Mouse (Mus musculus) MN1 (cell line): ENCODE results near the gene Sh3d19.

Experiments
- DNase-seq: peaks from one replicate; pipeline ENCODE4 v3.0.0-alpha.2; 2016; ENCODE audit warnings: low spot score

Gene Sh3d19

DNA sequence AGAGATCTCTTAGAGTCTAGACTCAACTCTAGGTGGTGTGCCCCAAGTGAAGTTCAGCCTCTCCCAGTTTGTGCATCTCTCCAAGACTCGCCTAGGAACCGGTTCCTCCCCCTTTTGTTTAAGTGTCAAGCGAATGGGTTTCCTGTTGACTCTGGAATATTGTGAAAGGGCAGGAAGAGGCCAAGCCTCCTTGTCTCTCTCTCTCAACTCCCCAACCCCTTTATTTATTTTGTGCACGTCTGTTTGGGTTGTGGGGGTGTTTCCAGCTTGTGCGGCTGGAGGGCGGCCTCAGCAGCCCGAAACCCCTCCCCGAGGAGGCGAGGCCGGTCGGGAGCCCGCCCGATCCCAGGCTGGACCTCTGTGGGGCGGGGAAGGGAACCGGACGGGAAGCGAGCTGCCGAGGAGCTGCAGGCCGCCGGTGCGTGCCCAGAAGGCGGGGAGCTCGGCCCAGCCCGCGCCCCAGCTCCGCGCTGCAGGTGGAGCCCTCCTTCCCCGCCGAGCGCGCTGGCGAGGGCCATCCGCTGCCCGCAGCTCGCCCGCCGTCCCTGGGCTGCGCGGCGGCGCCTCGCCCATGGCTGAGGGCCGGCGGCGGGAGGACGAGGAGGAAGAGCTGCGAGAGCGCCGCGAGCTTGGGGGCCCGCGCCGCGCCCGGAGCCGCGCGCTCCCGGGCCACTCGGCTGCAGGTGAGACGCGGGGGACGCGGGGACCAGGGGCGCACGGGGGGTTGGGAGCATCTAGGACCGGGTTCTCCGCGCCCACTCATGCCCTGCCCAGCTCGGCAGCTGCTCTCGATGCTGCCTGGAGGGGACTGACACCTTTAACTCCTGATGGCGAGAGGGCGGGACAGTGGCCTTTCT is at the start of gene Sh3d19:
Gene Sh3d19, plus strand, starts transcription at position 368 of the 857 bp plus-strand sequence.
- DNase-seq, result no peak

DNA sequence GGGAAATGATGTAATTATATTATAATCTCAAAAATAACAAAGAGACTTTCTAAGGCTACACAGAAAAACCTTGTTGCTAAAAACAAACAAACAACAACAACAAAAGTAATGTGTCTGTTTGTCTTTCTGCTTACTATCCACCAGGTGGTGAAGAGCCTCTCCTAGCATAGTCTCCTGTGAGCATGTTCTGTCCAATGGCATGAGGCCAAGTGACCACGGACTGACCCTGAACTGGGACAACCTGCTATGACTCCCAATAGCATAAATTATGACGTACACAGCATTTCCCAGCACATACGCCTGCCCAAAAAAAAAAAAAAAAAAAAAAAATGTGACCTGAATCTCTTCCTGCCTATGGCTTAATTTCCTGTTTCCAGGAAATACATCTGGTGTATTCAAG is 48.6 kb upstream of the Sh3d19 start:
- no peak for DNase-seq

DNA sequence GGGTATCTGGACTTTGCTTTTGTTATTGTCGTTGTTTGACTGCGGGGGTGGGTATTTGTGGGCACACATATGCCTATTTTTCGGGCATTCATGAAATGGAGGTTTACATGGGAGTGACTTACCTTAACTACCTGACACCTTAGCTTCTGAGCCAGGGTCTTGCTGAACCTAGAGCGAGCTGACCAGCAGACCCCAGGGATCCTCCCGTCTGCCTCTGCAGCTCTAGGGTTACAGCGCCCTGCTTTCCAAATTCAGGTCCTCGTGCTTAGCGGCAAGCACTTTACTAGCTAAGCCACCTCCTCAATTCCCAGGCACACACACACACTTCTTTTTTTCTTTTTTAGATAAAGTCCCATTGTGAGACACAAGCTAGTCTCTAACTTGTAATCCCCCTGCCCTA is 47.6 kb upstream of the Sh3d19 start:
- DNase-seq, result no peak

DNA sequence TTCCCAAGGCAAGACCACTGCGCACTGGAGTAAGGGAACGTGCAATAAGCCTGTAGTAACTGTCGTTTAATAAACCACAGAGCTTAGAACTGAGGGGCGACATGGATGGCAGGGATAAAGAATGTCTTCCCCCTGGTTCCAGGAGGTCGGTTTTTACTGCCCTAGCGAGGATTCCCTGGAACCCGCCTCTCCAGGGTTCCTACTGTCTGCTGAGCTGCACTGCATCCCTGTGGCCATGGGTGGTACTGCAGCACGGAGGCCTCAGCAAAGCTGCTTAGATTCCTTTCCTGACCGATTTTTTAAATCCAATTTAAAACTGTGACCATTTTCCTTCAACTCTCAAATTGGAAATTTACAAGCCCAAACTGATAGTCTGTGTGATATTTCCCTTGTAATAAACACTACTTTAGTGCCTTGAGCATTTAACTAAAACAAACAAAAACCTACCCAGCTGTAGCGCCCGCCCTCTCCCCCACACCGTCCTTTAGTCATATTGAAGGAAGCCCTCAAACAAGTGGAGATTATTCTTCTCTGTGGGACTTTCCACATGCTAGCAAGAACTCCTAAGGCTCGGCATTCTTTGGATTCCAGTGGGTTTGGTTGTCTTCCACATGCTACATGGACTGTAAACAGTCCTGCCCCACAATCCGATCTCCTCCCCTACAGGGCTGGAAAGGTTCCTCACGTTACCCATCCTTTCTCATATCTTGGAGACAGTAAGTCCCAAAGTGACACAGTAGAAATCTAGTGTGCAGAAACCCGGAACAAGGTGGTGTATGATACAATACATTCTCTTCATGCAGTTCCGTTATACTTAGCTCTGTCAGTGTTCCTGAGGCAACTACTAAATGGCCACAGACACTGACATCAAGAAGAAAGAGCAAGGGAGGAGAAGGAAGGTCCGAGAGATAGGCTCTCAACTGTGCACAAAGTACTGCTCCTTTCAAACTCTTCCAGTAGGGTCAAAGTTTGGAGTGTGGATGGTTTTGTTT is 46.7 kb upstream of the Sh3d19 start:
- DNase-seq, result peak; percentile 67

DNA sequence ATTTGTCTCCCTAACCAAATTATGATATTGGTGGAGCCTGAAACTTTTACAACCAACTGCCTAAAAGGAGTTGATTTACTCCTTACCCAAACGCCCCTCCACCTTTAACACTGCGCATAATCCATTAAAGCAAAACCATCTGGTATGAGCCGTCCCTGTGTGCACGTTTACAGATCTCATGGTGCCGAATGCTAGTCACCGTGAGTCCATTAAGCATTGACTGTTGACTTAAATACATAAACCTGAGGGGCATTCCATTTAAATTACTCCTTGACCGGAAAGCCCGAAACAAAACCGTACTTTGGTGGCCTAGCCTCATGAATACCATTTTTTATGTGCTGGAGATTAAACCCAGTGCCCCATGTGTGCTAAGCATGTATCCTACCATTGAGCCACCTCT is 43.6 kb upstream of the Sh3d19 start:
- no peak for DNase-seq

DNA sequence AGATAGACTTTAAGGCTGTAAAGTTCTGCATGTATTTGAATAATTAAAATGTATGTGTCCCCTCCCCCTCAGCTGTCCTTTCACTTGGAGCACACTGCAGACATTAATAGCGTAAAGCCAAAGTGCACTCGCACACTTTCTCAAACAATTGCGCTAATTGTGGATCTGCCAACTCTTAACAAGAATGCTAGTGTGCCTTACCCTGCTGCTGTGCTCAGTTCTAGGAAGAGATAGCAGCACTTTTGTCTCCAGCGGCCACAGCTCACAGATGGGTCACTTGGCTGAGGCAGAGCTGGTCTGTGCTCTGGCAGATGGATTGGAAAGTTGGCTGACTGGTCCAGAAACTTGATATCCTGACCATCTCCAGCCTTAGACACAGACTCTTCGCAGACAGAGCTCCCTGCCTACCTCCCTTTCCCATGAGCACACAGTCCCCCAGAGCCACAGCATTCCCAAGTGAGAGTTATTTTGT is 42.7 kb upstream of the Sh3d19 start:
- DNase-seq, result no peak

DNA sequence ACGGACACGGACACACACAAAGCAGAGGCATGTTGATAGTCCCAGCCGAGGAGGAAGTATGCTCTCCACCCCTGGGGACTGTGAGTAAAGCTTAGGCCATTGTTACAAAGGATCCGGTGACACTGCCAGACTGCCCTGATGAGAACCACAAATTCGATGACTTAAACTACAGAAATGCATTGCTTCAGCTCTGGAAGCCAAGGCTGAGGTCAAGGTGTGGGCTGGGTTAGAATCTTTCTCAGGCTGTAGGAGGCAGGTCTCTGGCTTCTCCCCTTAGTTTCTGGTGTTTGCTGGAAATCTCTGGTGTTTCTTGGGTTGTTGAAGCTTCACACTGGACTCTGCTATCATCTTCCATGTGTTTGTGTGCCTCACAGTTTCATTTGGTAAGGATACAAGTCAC is 41.2 kb upstream of the Sh3d19 start:
- no peak for DNase-seq

DNA sequence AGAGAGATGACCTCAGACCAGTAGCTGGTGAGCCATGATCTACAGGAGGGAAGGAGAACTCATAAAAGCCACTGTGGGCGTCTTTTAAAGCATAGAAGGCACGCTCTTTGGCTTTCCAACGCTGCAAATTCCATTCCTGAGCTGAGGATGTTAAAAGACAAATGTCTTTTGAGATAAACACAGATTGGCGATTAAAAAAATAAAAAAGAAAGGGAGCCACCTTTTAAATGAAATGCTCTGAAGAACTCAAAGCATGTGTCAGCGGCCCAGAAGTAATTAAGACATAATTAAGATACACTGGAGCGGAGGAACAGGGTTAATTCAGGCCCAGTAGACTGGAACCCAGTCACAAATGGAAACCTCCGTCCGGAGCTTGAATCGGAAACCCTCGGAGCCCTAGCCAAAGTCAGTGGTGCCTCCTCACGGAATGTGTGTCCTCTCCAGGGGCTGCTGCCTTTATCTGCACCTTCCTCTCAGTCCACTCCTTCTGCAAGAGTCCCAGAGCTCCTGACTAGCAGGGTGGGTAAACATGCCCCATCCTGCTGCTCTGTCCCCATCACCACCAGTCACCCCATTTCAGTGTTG is 40.1 kb upstream of the Sh3d19 start:
- no peak for DNase-seq

DNA sequence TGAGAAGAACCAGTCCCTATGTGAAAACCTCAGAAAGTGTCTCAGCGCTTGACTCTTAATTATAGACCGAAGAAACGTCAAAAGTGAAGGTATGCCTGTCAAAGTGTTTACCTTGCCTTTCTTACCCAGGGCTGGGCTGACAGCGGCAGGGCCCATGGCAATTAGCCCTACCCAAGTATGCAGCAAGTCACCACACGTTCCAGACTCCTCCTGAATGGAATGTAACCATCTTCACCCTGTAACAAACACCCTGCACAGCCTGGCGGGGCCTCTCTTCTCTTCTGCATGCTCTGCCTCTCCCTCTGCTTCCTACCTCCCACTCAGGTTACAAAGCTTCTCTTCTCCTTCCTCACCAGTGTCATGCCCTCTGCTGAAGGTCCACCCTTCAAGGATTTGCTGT is 39.0 kb upstream of the Sh3d19 start:
- no peak for DNase-seq

DNA sequence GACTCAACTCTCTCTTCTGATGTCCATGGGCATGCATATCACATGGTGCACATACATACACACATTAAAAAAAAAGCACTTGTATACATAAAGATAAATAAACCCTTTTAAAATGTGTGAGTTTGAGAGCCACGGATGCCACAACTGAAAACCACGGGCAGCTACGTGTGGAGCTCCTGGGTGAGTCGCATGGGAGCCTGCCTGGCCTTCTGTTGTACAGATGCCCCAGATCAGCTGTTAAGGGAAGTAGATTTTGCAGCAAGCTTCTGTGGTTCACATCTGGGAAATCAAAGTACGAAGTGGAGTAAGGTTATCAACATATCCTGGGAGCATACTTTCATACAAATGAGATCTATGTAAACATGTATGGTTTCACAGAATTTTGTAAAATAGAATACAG is 37.3 kb upstream of the Sh3d19 start:
- DNase-seq, result no peak

DNA sequence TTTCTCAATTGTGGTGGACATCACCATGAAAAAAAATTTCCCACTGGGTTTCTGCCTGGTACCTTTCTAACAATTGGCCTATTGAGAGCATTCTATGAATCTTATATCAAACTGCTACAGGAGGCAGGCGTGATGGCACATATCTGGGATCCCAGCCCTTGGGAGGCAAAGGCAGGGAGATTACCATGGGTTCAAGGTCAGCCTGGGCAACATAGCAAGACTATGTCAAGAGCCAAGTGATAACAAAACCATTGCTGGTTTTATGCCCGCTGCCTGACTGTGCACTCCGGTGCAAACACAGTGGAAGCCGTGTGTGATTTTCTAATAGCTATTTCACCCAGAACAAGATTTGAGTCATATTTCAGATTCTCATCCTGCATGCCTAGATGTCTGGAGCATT is 20.0 kb upstream of the Sh3d19 start:
- DNase-seq, result no peak

DNA sequence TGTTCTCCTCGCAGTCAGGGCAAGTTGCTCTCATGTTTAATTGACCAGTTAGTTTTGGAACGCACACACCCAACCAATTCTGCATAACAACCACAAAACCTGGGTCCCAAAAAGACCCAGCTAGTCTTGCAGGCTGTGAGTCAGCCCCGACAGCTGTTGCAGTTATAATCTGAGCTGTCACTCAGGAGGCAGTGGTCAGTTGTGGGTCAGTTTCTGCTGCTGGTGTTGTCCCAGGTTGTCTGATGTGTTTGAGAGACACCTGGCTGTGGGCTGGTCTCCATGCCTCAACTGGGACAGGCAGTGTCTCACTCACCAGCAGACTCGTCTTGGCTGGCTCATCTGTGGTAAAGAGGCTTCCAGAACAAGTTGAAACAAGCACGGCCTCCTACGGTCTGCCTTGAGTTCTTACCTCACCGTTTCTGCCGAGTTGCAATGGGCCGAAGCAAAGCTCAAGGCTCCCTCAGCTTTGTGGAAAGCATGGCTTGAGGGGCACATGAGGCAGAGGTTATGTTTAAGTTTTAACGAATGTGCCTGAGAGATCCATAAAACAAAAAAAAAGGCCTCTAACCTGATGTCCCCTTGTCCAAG is 18.1 kb upstream of the Sh3d19 start:
- DNase-seq, result no peak

DNA sequence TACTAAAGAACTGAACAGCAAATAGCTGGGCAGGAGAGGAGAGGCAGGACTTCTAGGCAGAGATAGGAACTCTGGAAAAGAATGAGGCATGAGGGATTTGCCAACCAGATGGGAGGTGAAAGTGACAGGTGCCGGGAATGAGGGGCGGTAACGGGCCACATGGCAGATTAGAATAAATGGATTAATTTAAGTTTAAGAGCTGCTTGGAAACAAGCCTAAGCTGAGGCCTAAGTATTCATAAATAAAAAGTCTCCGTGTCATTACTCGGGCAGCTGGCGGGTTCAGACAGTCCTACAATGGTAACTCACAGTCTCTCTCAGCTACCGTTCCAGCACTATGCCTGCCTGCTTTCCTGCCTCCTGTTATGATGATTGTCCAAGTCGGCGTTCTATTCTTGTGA is 15.6 kb upstream of the Sh3d19 start:
- DNase-seq, result no peak

DNA sequence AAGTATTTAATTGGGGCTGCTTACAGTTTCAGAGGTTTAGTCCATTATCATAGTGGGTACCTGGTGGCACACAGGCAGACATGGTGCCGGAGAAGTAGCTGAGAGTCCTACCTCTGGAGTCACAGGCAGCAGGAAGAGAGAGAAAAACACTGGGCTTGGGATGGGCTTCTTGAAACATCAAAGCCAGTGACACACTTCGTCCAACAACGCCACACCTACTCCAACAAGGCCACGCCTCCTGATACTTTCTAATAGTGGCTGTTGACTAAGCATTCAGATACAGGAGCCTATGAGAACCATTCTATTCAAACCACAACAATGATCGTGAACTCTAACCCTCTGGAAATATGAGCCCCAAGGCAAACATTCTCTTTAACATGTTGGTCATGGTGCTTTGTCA is 15.2 kb upstream of the Sh3d19 start:
- no peak for DNase-seq

DNA sequence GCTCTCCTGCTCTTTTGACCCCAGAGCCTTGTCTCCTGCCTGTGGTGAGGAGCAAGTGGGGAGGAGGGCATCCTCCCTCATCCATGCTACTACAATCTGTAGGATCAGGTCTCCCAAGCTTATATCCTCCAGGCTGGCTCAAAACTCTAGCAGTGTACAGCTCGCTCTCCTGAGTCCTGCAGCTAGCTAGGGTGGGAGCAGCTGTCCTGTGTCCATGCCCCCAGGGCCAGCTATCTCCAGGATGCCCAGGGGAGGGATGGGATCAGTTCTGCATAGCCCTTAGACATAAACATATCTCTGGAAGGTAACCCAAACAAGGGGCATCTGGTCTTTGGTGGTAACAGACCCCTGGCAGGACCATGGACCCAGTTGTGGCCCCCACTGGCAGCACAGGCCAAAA is 11.2 kb upstream of the Sh3d19 start:
- no peak for DNase-seq

DNA sequence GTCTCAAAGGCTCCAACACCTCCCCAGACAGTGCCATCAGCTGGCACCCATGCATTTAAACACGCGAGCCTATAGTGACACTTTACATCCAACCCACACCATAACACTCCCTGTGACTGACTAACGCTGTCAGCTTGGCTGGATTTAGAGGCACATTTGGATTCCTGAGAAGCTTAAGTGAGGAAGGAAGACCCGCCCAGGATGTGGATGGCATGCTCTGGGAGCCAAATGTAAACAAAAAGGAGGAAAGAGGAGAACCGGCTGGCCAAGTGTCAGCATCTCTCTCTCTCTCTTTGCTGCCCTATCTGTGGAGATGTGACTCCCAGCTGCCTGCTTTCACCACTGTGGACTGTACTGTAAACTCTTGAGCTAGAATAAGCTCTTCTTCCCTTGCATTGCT is 9.8 kb upstream of the Sh3d19 start:
- no peak for DNase-seq

DNA sequence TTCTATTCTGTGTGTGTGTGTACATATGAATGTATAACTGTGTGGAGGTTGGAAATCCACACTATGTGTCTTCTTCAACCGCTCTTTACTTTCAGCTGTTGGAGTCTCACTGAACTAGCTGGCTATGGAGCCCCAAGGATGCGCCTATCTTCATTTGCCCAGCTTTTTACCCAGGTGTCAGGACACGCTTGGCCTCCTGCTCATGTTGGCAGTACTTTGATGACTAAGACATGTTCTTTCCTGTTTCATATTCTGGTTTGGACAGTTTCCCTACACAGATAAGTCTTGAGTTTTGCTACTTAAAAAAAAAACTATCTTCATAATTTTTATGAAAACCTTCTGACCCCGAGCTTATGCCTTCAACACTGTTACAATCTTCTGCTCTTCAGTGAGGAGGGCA is 5.4 kb upstream of the Sh3d19 start:
- no peak for DNase-seq

DNA sequence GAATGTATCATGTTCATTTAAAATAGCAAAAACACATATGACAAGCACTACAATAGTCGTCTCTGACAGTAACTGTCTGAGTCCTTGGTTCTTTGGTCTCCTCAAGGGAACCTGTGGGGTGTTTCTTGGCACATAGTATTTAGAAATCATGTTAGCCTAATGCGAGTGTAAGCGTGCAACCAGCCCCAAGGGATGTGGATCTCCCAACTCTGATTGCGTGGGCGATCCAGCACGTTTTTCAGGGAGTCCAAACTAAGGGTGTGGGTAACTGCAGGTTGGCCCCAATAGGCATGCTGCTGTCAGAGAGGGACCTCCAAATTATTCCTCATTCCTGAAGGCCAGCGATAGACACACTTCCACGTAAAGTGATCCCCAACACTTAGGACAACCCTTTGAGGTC is 1.9 kb upstream of the Sh3d19 start:
- no peak for DNase-seq

DNA sequence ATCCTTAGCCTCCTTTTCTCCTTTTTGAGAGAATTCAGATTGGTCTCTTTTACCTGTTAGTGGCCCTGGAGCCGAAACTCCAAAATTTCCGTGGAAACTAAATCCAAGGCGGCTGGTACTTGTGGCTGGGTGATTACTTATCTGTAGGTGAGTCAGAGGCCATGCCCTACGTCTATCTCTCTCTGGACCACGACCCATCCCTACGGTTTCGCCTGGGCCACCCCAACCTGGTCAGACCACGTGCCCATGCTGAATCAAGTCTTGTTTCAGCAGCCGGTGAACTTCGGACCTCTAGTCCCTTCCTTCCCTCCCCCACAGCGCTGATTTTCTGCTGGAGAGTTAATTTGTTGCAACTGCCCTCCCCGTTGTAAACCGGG is 678 bp downstream of the Sh3d19 start:
- DNase-seq, result no peak

DNA sequence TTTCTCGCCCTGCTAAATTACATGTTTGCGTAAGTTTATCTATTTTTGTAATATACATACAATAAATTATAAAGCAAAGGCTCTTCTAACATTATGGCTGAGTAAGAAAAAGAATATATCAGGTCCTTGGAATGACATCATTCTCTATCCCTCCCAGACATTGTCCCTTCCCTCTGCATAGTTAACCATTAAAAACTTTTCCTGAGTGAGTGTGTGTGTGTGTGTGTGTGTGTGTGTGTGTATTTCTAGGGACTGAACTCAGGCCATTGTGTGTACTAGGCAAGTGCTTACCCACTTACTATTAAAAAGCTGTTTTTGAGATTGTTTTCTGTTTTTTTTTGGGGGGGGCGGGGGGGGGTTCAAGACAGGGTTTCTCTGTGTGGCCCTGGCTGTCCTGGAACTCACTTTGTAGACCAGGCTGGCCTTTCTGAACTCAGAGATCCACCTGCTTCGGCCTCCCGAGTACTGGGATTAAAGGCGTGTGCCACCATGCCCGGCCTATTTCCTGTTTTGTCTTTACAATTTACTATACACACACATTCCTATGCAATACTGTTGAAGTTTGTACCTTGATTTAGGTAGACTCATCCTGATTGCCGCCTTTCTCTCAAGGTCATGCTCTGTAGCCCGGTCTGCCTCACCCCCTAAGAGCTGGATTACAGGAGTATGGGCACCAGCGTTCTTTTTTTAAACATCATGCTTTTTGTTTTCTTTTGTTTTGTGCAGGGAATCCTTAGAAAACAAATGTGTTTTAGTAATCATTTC is 2.6 kb downstream of the Sh3d19 start:
- DNase-seq, result no peak

DNA sequence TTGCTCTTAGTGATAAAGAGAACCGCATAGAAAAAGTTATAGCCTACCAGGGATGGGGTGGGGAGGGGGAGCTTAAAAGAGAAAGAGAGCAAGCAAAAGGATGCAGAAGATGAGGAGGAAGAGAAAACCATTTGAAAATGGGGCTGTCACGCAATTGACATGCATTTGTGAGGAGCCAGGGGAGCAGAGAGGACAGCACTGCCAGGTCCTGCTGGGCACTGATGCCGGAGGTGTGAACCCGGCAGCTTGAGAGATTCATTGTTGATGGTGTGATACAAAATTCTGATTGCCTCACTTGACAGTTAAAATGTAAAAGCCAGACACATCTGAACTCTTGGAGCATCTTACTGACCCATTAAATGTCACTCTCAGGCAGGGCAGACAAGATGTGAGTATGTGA is 3.5 kb downstream of the Sh3d19 start:
- DNase-seq, result no peak

DNA sequence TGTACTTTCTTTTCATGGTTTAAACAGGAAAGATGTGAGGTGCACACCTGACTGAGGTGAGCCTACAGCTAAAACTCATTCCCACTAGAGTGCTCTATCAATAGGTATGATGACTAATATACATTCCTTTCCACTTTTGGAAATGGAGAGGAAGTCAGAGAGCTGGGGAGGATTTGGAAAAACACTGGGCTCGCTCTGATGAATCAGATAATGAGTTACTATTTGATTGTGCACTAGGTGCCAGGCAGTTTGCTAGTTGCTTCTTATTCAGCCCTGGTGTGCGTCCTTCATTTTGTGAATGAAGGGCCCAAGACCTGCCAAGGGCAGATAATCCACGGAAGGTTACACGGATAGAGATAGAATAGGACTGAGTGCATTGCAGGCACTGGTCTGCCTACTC is 9.1 kb downstream of the Sh3d19 start:
- DNase-seq, result no peak
